Mouse (Mus musculus) forebrain, postnatal 0 days (tissue): ENCODE measurements at regions not wholly inside any gene's neighbourhood (a gene's known extent, or its start where the extent isn't known, plus 50 kb on each side); places are given as distances from the start of the nearest gene placed in this dataset.

Experiments
- ATAC-seq: fragments of 200-750 bp; cut with Nextera tagmentation; 2 replicates; pipeline ENCODE4 v1.8.0; 2017; ENCODE audit warnings: mild to moderate bottlenecking, moderate library complexity
- DNase-seq: peaks from one replicate; pipeline ENCODE4 v3.0.0-alpha.2; 2015
- H3K27ac ChIP-seq: fragments of 300-500 bp; sonication (generic); 2 replicates; pipeline ENCODE4 v1.5.1; 2014; ENCODE audit warnings: low read depth, mild to moderate bottlenecking, antibody characterized with exemption, low read length, moderate library complexity, mixed read lengths
- H3K27me3 ChIP-seq: fragments of 300-500 bp; sonication (generic); 2 replicates; pipeline ENCODE4 v1.6.1; 2014; ENCODE audit warnings: mild to moderate bottlenecking, low read length, mixed read lengths; ENCODE audit not compliant: insufficient read depth
- H3K36me3 ChIP-seq: fragments of 300-500 bp; sonication (generic); 2 replicates; pipeline ENCODE4 v1.6.1; 2014; ENCODE audit warnings: mild to moderate bottlenecking, moderate library complexity; ENCODE audit not compliant: insufficient read depth
- H3K4me1 ChIP-seq: fragments of 300-500 bp; sonication (generic); 2 replicates; pipeline ENCODE4 v1.6.1; 2014; ENCODE audit warnings: antibody characterized with exemption; ENCODE audit not compliant: insufficient read depth
- H3K4me2 ChIP-seq: fragments of 300-500 bp; sonication (generic); 2 replicates; pipeline ENCODE4 v1.6.1; 2014; ENCODE audit warnings: low read depth, mild to moderate bottlenecking, moderate library complexity
- H3K4me3 ChIP-seq: fragments of 300-500 bp; sonication (generic); 2 replicates; pipeline ENCODE4 v1.5.1; 2014; ENCODE audit warnings: low read depth, low read length, mixed read lengths
- H3K9ac ChIP-seq: fragments of 300-500 bp; sonication (generic); 2 replicates; pipeline ENCODE4 v1.6.1; 2014; ENCODE audit warnings: mild to moderate bottlenecking
- H3K9me3 ChIP-seq: fragments of 300-500 bp; sonication (generic); 2 replicates; pipeline ENCODE4 v1.6.1; 2016; ENCODE audit warnings: low read length
- CTCF ChIP-seq: sonication (generic); IDR thresholded peaks from 2 replicates; pipeline ENCODE4 v1.5.1; 2016; ENCODE audit warnings: antibody characterized with exemption, control low read depth, low read depth
- WGBS: fragments of 180-500 bp; shearing (Covaris S2); extraction: QIAGEN DNeasy Blood & Tissue Kit; methylation state at CpG from one replicate; pipeline ENCODE4 v1.1.7; 2014; 5-methylcytosine and 5-hydroxymethylcytosine counted together

GRCm38 (mm10) chr14:108334879-108335278 is 579.1 kb downstream of the Slitrk1 start:
- no peak for TF ChIP-seq CTCF
- Histone ChIP-seq H3K27me3 (no peaks in the 10 kb centered on the region), H3K4me3 (no peak overlapping the region), H3K9me3 (no peaks in the 10 kb centered on the region), H3K4me1 (no peaks in the 10 kb centered on the region), H3K27ac (no peak overlapping the region), H3K9ac (no peak overlapping the region), H3K4me2 (no peak overlapping the region), H3K36me3 (no peaks in the 10 kb centered on the region)
- 82% methylated on average over 3 of the region's 3 CpGs for WGBS
- ATAC-seq (no peak), DNase-seq (no peak)

GRCm38 (mm10) chr14:108326425-108326824 is 587.5 kb downstream of the Slitrk1 start:
- Histone ChIP-seq H3K36me3 (no peaks in the 10 kb centered on the region), H3K9me3 (no peaks in the 10 kb centered on the region), H3K4me3 (no peak overlapping the region), H3K27ac (no peak overlapping the region; the same call in 1 of the 2 replicates), H3K4me1 (peaks cover 3% of the 10 kb centered on the region; the same call in 1 of the 2 replicates), H3K4me2 (no peak overlapping the region), H3K27me3 (no peaks in the 10 kb centered on the region), H3K9ac (no peak overlapping the region)
- 41% methylated on average over 3 of the region's 3 CpGs for WGBS
- no peak for TF ChIP-seq CTCF
- DNase-seq: peak; percentile 61
- peak; percentile 85 for ATAC-seq

- Histone ChIP-seq H3K9ac (no peak overlapping the region), H3K27ac (no peak overlapping the region), H3K4me1 (peaks cover 3% of the 10 kb centered on the region; the same call in 1 of the 2 replicates), H3K27me3 (no peaks in the 10 kb centered on the region), H3K4me2 (no peak overlapping the region), H3K4me3 (no peak overlapping the region), H3K9me3 (no peaks in the 10 kb centered on the region), H3K36me3 (no peaks in the 10 kb centered on the region)
- WGBS: 64% methylated on average over 1 of the region's 1 CpGs
- no peak for TF ChIP-seq CTCF
- ATAC-seq: peak; percentile 51
- DNase-seq: no peak
Observed at GRCm38 (mm10) chr14:108323364-108324037, 590.5 kb downstream of the Slitrk1 start.

GRCm38 (mm10) chr14:108307627-108308026 is 606.3 kb downstream of the Slitrk1 start:
- Histone ChIP-seq H3K4me3 (no peak overlapping the region), H3K9me3 (no peaks in the 10 kb centered on the region), H3K9ac (no peak overlapping the region), H3K4me1 (no peaks in the 10 kb centered on the region), H3K4me2 (no peak overlapping the region), H3K27me3 (no peaks in the 10 kb centered on the region), H3K36me3 (no peaks in the 10 kb centered on the region), H3K27ac (no peak overlapping the region)
- DNase-seq (no peak), ATAC-seq (no peak)
- TF ChIP-seq CTCF: no peak
- 74% methylated on average over 1 of the region's 1 CpGs for WGBS

- Histone ChIP-seq H3K4me2 (no peak overlapping the region), H3K36me3 (no peaks in the 10 kb centered on the region), H3K9me3 (no peaks in the 10 kb centered on the region), H3K27me3 (no peaks in the 10 kb centered on the region), H3K4me1 (no peaks in the 10 kb centered on the region), H3K27ac (no peak overlapping the region), H3K4me3 (no peak overlapping the region), H3K9ac (no peak overlapping the region)
- TF ChIP-seq CTCF: no peak
- ATAC-seq (no peak), DNase-seq (no peak)
- 92% methylated on average over 3 of the region's 3 CpGs for WGBS
Observed at GRCm38 (mm10) chr14:108279630-108280029, 634.3 kb downstream of the Slitrk1 start.

GRCm38 (mm10) chr14:108261083-108261482 is 652.9 kb downstream of the Slitrk1 start:
- 52% methylated on average over 1 of the region's 1 CpGs for WGBS
- H3K9ac ChIP-seq: no peak overlapping the region
- DNase-seq (no peak), ATAC-seq (no peak)
- no peak overlapping the region for H3K4me2 ChIP-seq
- no peaks in the 10 kb centered on the region for H3K9me3 ChIP-seq
- H3K36me3 ChIP-seq: no peaks in the 10 kb centered on the region
- no peaks in the 10 kb centered on the region for H3K4me1 ChIP-seq
- TF ChIP-seq CTCF: no peak
- H3K27ac ChIP-seq: no peak overlapping the region
- H3K4me3 ChIP-seq: no peak overlapping the region
- no peaks in the 10 kb centered on the region for H3K27me3 ChIP-seq

GRCm38 (mm10) chr14:108247365-108247764 is 666.6 kb downstream of the Slitrk1 start:
- Histone ChIP-seq H3K4me1 (no peaks in the 10 kb centered on the region), H3K9me3 (no peaks in the 10 kb centered on the region), H3K4me2 (no peak overlapping the region), H3K9ac (no peak overlapping the region), H3K4me3 (no peak overlapping the region), H3K27ac (no peak overlapping the region), H3K36me3 (no peaks in the 10 kb centered on the region), H3K27me3 (no peaks in the 10 kb centered on the region)
- WGBS: 60% methylated on average over 8 of the region's 8 CpGs
- peak; percentile 47 for DNase-seq
- ATAC-seq: peak; percentile 65
- no peak for TF ChIP-seq CTCF
